Mouse (Mus musculus) C2C12 (cell line): Measurements from ENCODE around the gene Draxin.

ENCODE experiments used
- CTCF ChIP-seq: IDR thresholded peaks from one replicate; pipeline ENCODE4 v1.5.1; 2011; ENCODE audit not compliant: control insufficient read depth, insufficient read depth, insufficient read length
- MAX ChIP-seq: IDR thresholded peaks from one replicate; pipeline ENCODE4 v1.6.1; 2011; ENCODE audit warnings: mild to moderate bottlenecking, control low read depth
- MYOD1 ChIP-seq: IDR thresholded peaks from one replicate; pipeline ENCODE4 v1.6.1; 2011; ENCODE audit warnings: low read depth; ENCODE audit not compliant: control insufficient read depth, insufficient read length
- MYOG ChIP-seq: IDR thresholded peaks from one replicate; pipeline ENCODE4 v1.6.1; 2011; ENCODE audit not compliant: control insufficient read depth, insufficient read length; ENCODE audit errors: extremely low read depth

GRCm38 (mm10) chr4:148122694-148123066 is 7.8 kb downstream of the Draxin start:
- TF ChIP-seq MAX: no peak
- no peak for TF ChIP-seq MYOG
- TF ChIP-seq CTCF: no peak
- no peak for TF ChIP-seq MYOD1
